Mouse (Mus musculus): ENCODE data around the gene Ano8. TPM values are rescaled to one million over a fixed set of nuclear protein-coding genes. Genes with fewer than 3 reads are reported as not detected.

The Ano8 gene
- polyA plus RNA-seq, 1 experiment from 2014 or later: 2.3 TPM

- Histone ChIP-seq H3K4me3 (ENCODE audit: low read length) (no peak overlapping the region), H3K4me2 (ENCODE audit: low read length) (no peak overlapping the region), H3K27me3 (replicated peaks; ENCODE audit: control insufficient read depth, insufficient read depth, low read length) (no peaks in the 10 kb centered on the region), H3K36me3 (ENCODE audit: control insufficient read depth, insufficient read depth, low read length) (peaks cover 30% of the 10 kb centered on the region), H3K9me3 (ENCODE audit: control insufficient read depth, low read length) (no peaks in the 10 kb centered on the region), H3K27ac (ENCODE audit: low read depth, low read length) (peak overlapping the region; percentile 85), H3K9ac (ENCODE audit: low read depth, low read length) (no peak overlapping the region; the same call in 1 of the 2 replicates), H3K4me1 (ENCODE audit: control insufficient read depth, insufficient read depth, low read depth, low read length) (peaks cover 22% of the 10 kb centered on the region)
- no peak for ATAC-seq
- WGBS: 86% methylated on average over 25 of the region's 25 CpGs
Observed at GRCm38 (mm10) chr8:71474785-71475701, 10.7 kb downstream of the Ano8 start.

DNA sequence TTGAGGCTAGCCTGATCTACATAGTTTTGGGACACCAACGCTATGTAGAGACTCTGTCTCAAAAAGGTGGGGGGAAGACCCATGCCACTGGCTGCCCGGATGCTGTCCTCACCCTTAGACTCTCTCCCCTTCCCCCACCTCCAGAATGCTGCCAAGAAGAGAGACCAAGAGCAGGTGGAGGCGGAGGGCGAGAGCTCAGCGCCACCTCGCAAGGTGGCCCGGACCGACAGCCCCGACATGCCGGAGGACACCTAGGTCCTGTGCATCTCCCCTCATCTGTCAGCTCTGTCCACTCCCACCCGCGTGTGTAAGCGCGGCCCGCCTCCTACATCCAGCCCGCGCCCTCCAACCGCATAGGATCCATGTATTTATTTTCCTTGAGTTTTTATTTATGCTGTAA is 11.4 kb downstream of the Ano8 start:
- 93% methylated on average over 18 of the region's 18 CpGs for WGBS
- Histone ChIP-seq H3K27ac (ENCODE audit: low read depth, low read length) (no peak overlapping the region), H3K27me3 (replicated peaks; ENCODE audit: control insufficient read depth, insufficient read depth, low read length) (no peaks in the 10 kb centered on the region), H3K4me3 (ENCODE audit: low read length) (no peak overlapping the region), H3K36me3 (ENCODE audit: control insufficient read depth, insufficient read depth, low read length) (peaks cover 26% of the 10 kb centered on the region), H3K4me2 (ENCODE audit: low read length) (no peak overlapping the region), H3K4me1 (ENCODE audit: control insufficient read depth, insufficient read depth, low read depth, low read length) (peaks cover 26% of the 10 kb centered on the region), H3K9me3 (ENCODE audit: control insufficient read depth, low read length) (no peaks in the 10 kb centered on the region), H3K9ac (ENCODE audit: low read depth, low read length) (no peak overlapping the region)
- ATAC-seq: no peak

- 89% methylated on average over 8 of the region's 8 CpGs for WGBS
- H3K27ac ChIP-seq (ENCODE audit: low read depth, low read length): no peak overlapping the region
Observed at GRCm38 (mm10) chr8:71472601-71473386, 13.0 kb downstream of the Ano8 start.

GRCm38 (mm10) chr8:71471861-71472260 is 13.9 kb downstream of the Ano8 start:
- H3K9me3 ChIP-seq (ENCODE audit: control insufficient read depth, low read length): no peaks in the 10 kb centered on the region
- H3K9ac ChIP-seq (ENCODE audit: low read depth, low read length): no peak overlapping the region
- no peak for ATAC-seq
- peaks cover 21% of the 10 kb centered on the region for H3K36me3 ChIP-seq (ENCODE audit: control insufficient read depth, insufficient read depth, low read length)
- H3K4me3 ChIP-seq (ENCODE audit: low read length): no peak overlapping the region
- no peak overlapping the region for H3K27ac ChIP-seq (ENCODE audit: low read depth, low read length)
- H3K27me3 ChIP-seq (replicated peaks; ENCODE audit: control insufficient read depth, insufficient read depth, low read length): no peaks in the 10 kb centered on the region
- no peak overlapping the region for H3K4me2 ChIP-seq (ENCODE audit: low read length)
- WGBS: 95% methylated on average over 17 of the region's 17 CpGs
- H3K4me1 ChIP-seq (ENCODE audit: control insufficient read depth, insufficient read depth, low read depth, low read length): peaks cover 18% of the 10 kb centered on the region

More at GRCm38 (mm10) chr8:71472601-71473386, 13.0 kb downstream of the Ano8 start:
- no peaks in the 10 kb centered on the region for H3K9me3 ChIP-seq (ENCODE audit: control insufficient read depth, low read length)
- H3K36me3 ChIP-seq (ENCODE audit: control insufficient read depth, insufficient read depth, low read length): peaks cover 21% of the 10 kb centered on the region
- peaks cover 26% of the 10 kb centered on the region for H3K4me1 ChIP-seq (ENCODE audit: control insufficient read depth, insufficient read depth, low read depth, low read length)
- no peaks in the 10 kb centered on the region for H3K27me3 ChIP-seq (replicated peaks; ENCODE audit: control insufficient read depth, insufficient read depth, low read length)
- ATAC-seq: no peak
- no peak overlapping the region for H3K9ac ChIP-seq (ENCODE audit: low read depth, low read length)
- no peak overlapping the region for H3K4me2 ChIP-seq (ENCODE audit: low read length)
- H3K4me3 ChIP-seq (ENCODE audit: low read length): no peak overlapping the region

DNA sequence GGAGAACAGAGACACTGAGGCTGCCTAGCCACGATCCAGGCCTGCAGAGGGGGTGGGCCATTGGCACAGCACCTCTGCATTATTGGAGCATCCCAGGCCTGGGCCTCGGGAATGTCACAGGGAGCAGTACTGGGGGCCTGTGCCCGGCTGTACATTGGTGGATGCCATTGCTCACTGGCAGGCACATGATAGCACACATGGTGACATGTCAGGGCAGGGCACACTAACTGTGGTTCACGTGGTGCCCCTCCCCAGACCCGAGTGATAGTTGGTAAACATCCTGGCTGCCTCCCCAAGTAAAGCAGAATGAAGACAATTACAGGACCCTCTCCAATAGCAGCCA is 14.9 kb downstream of the Ano8 start:
- Histone ChIP-seq H3K27me3 (replicated peaks; ENCODE audit: control insufficient read depth, insufficient read depth, low read length) (no peaks in the 10 kb centered on the region), H3K27ac (ENCODE audit: low read depth, low read length) (no peak overlapping the region), H3K36me3 (ENCODE audit: control insufficient read depth, insufficient read depth, low read length) (peaks cover 21% of the 10 kb centered on the region), H3K4me3 (ENCODE audit: low read length) (no peak overlapping the region), H3K4me2 (ENCODE audit: low read length) (no peak overlapping the region), H3K9ac (ENCODE audit: low read depth, low read length) (no peak overlapping the region), H3K4me1 (ENCODE audit: control insufficient read depth, insufficient read depth, low read depth, low read length) (peaks cover 15% of the 10 kb centered on the region), H3K9me3 (ENCODE audit: control insufficient read depth, low read length) (no peaks in the 10 kb centered on the region)
- no peak for ATAC-seq
- WGBS: 91% methylated on average over 5 of the region's 5 CpGs

DNA sequence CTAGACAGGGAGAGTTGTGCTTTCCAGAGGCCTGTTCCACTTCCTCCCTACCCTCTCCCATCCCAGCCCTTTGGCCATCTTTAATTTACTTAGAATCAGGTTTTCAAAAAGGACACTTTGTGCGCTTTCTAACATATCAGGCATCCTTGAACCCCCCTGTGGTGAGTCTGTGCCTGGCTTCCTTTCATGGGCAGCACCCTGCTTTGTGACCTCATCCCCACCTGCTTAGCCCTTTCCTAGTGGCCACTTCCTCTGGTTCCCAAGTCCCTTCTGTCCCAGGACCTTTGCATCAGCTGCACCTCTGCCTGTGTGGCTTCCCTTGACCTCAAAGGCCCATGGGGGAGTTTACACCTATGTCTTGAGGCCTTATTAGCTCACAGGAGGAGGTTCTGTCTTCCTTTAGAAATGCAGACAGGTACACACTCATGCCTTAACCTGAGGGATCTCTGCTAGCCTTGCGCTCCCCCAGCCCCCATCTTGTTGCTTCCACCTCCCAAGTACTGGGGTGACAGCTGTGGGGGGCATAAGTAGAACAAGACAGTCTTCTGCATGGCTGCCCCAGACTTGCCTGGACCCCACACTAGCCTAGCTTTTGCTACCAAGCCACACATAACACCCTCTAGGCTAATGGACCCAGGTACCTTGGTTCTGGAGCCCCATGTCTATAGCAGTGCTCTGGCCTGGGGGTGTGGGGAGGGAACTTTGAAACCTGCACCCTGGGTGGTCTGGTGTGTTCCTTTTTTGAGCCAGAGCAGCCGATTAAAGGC is 15.4 kb downstream of the Ano8 start:
- 75% methylated on average over 3 of the region's 3 CpGs for WGBS
- no peaks in the 10 kb centered on the region for H3K9me3 ChIP-seq (ENCODE audit: control insufficient read depth, low read length)
- peaks cover 17% of the 10 kb centered on the region for H3K4me1 ChIP-seq (ENCODE audit: control insufficient read depth, insufficient read depth, low read depth, low read length)
- H3K27ac ChIP-seq (ENCODE audit: low read depth, low read length): no peak overlapping the region
- peak overlapping the region; percentile 72 for H3K9ac ChIP-seq (ENCODE audit: low read depth, low read length)
- H3K36me3 ChIP-seq (ENCODE audit: control insufficient read depth, insufficient read depth, low read length): peaks cover 20% of the 10 kb centered on the region
- peak overlapping the region; percentile 66 for H3K4me3 ChIP-seq (ENCODE audit: low read length)
- H3K27me3 ChIP-seq (replicated peaks; ENCODE audit: control insufficient read depth, insufficient read depth, low read length): no peaks in the 10 kb centered on the region
- peak overlapping the region; percentile 69 for H3K4me2 ChIP-seq (ENCODE audit: low read length)
- no peak for ATAC-seq

- peaks cover 17% of the 10 kb centered on the region for H3K4me1 ChIP-seq (ENCODE audit: control insufficient read depth, insufficient read depth, low read depth, low read length)
- H3K36me3 ChIP-seq (ENCODE audit: control insufficient read depth, insufficient read depth, low read length): peaks cover 11% of the 10 kb centered on the region
- H3K4me2 ChIP-seq (ENCODE audit: low read length): peak overlapping the region; percentile 69
- 2% methylated on average over 24 of the region's 24 CpGs for WGBS
- no peaks in the 10 kb centered on the region for H3K9me3 ChIP-seq (ENCODE audit: control insufficient read depth, low read length)
- peak overlapping the region; percentile 81 for H3K27ac ChIP-seq (ENCODE audit: low read depth, low read length)
- H3K4me3 ChIP-seq (ENCODE audit: low read length): peak overlapping the region; percentile 66
- ATAC-seq: peak; percentile 40
- H3K27me3 ChIP-seq (replicated peaks; ENCODE audit: control insufficient read depth, insufficient read depth, low read length): no peaks in the 10 kb centered on the region
- H3K9ac ChIP-seq (ENCODE audit: low read depth, low read length): peak overlapping the region; percentile 72
Observed at GRCm38 (mm10) chr8:71469411-71469810, 16.4 kb downstream of the Ano8 start.

DNA sequence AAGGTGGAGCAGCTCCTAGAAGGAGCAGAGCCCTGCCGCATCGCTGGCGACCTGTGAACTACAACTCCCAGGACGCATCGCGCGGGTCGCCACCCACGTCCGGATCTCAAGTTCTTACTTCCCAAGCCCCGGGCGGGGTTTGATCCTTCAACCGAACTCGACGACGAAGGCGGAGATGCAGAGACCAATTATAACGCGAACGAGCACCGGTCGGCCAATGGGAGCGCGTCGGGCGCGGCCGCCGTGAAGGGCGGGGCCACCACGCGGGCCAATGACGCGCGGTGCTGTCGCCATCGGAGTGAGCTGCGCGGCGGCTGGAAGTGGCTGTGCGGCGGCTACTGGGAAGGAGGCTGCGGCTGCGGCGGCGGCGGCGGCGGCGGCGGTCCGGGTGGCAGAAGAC is 16.8 kb downstream of the Ano8 start, which contains the start of gene Dda1:
Dda1 (plus strand) TSS at position 284 of the 400 bp plus-strand sequence.
- under 1% methylated on average over 51 of the region's 52 CpGs for WGBS
- H3K27ac ChIP-seq (ENCODE audit: low read depth, low read length): peak within 1 kb of the TSS; percentile 81
- ATAC-seq: peak; percentile 91

More for the DNA sequence above, 16.8 kb downstream of the Ano8 start, which contains the start of gene Dda1:
- H3K4me3 ChIP-seq (ENCODE audit: low read length): peak within 1 kb of the TSS; percentile 66
- H3K4me2 ChIP-seq (ENCODE audit: low read length): peak within 1 kb of the TSS; percentile 69
- H3K9ac ChIP-seq (ENCODE audit: low read depth, low read length): peak within 1 kb of the TSS; percentile 72
- H3K27me3 ChIP-seq (replicated peaks; ENCODE audit: control insufficient read depth, insufficient read depth, low read length): no peaks in the 10 kb centered on the region
- H3K36me3 ChIP-seq (ENCODE audit: control insufficient read depth, insufficient read depth, low read length): peaks cover 11% of the 10 kb centered on the region
- no peaks in the 10 kb centered on the region for H3K9me3 ChIP-seq (ENCODE audit: control insufficient read depth, low read length)
- H3K4me1 ChIP-seq (ENCODE audit: control insufficient read depth, insufficient read depth, low read depth, low read length): peaks cover 22% of the 10 kb centered on the region

Measured in hindbrain, embryonic 16.5 days (tissue).